Mouse (Mus musculus) large intestine, adult 2 months (tissue): ENCODE measurements at regions not wholly inside any gene's neighbourhood (a gene's known extent, or its start where the extent isn't known, plus 50 kb on each side); places are given as distances from the start of the nearest gene placed in this dataset.
"Not testable (repeated sequence)": the region's sequence is repeated elsewhere in the genome, so short reads cannot be mapped to it uniquely, and the experiment has no call there.

Source experiments
- DNase-seq: peaks from one replicate; pipeline ENCODE4 v3.0.0-alpha.2; 2012; ENCODE audit warnings: low read depth, low spot score
- WGBS: fragments of 180-500 bp; shearing (Covaris S2); methylation state at CpG from one replicate; pipeline ENCODE4 v1.1.7; 2018; 5-methylcytosine and 5-hydroxymethylcytosine counted together

GRCm38 (mm10) chr14:86062885-86063619, 1078.0 kb downstream of the Diaph3 start:
- DNase-seq = no peak
- WGBS = 77% methylated on average over 11 of the region's 11 CpGs

GRCm38 (mm10) chr14:86056991-86057390, 1084.0 kb downstream of the Diaph3 start:
- DNase-seq = no peak

GRCm38 (mm10) chr14:86054668-86055067, 1086.4 kb downstream of the Diaph3 start:
- WGBS = 70% methylated on average over 1 of the region's 1 CpGs
- DNase-seq = no peak

More at GRCm38 (mm10) chr14:86056991-86057390, 1084.0 kb downstream of the Diaph3 start:
- 53% methylated on average over 4 of the region's 4 CpGs for WGBS

GRCm38 (mm10) chr14:86029401-86029800, 1111.6 kb downstream of the Diaph3 start:
- DNase-seq = no peak

- not testable (repeated sequence) for DNase-seq
- WGBS = 63% methylated on average over 2 of the region's 2 CpGs
Measured at GRCm38 (mm10) chr14:86017611-86018010, 1123.4 kb downstream of the Diaph3 start.
